Mouse (Mus musculus) olfactory bulb, adult 2 months (tissue): ENCODE data around the gene Rgs5. TPM values are rescaled to one million over a fixed set of nuclear protein-coding genes. Genes with fewer than 3 reads are reported as not detected.

ENCODE experiments used
- H3K27ac ChIP-seq: fragments of 200-500 bp; 2 replicates; pipeline ENCODE4 v1.5.1; 2012; ENCODE audit warnings: low read depth, low read length; ENCODE audit not compliant: insufficient read depth
- H3K4me1 ChIP-seq: fragments of 200-500 bp; 2 replicates; pipeline ENCODE4 v1.6.1; 2012; ENCODE audit warnings: low read length; ENCODE audit not compliant: control insufficient read depth, insufficient read depth
- H3K4me3 ChIP-seq: fragments of 200-500 bp; 2 replicates; pipeline ENCODE4 v1.5.1; 2012; ENCODE audit warnings: mild to moderate bottlenecking, low read depth, low read length, moderate library complexity; ENCODE audit not compliant: insufficient read depth
- CTCF ChIP-seq: fragments of 200-500 bp; IDR thresholded peaks from 2 replicates; pipeline ENCODE4 v1.5.1; 2012; ENCODE audit warnings: low read depth, mild to moderate bottlenecking, low read length, moderate library complexity; ENCODE audit not compliant: insufficient read depth
- POLR2A ChIP-seq: fragments of 200-500 bp; IDR thresholded peaks from 2 replicates; pipeline ENCODE4 v1.6.1; 2012; ENCODE audit warnings: mild to moderate bottlenecking, low read depth, low read length, moderate library complexity; ENCODE audit not compliant: insufficient read depth
- WGBS: fragments of 180-500 bp; shearing (Covaris S2); methylation state at CpG from one replicate; pipeline ENCODE4 v1.1.7; 2018; 5-methylcytosine and 5-hydroxymethylcytosine counted together
- polyA plus RNA-seq: library from polyadenylated mRNA; stranded (reverse); fragments of >200 nt; gene quantifications from 2 replicates; pipeline ENCODE4 v1.2.4, GENCODE M21; 2012; ENCODE audit warnings: low replicate concordance; ENCODE audit not compliant: missing spikeins, insufficient read depth, insufficient read length

Rgs5 gene
- 112 TPM in 1 of 2 replicates, not detected in the other for polyA plus RNA-seq

GRCm38 (mm10) chr1:169655256-169655655 lies at the start of gene Rgs5:
Rgs5 (plus strand) TSS chr1:169655501.
- Histone ChIP-seq H3K4me1 (peaks cover 5% of the 10 kb centered on the region), H3K4me3 (no peak within 1 kb of the TSS; the same call in 1 of the 2 replicates), H3K27ac (no peak within 1 kb of the TSS)
- TF ChIP-seq CTCF (no peak), POLR2A (no peak)
- 14% methylated on average over 8 of the region's 8 CpGs for WGBS

- no peak overlapping the region for H3K4me3 ChIP-seq
- 75% methylated on average over 3 of the region's 3 CpGs for WGBS
- H3K27ac ChIP-seq: no peak overlapping the region
- H3K4me1 ChIP-seq: no peaks in the 10 kb centered on the region
- TF ChIP-seq CTCF (no peak), POLR2A (no peak)
These were observed 49.1 kb upstream of the Rgs5 start for GRCm38 (mm10) chr1:169606164-169606563.

GRCm38 (mm10) chr1:169629738-169630137 lies 25.6 kb upstream of the Rgs5 start:
- no peak for TF ChIP-seq POLR2A
- no peak for TF ChIP-seq CTCF
- Histone ChIP-seq H3K27ac (no peak overlapping the region), H3K4me3 (no peak overlapping the region), H3K4me1 (no peaks in the 10 kb centered on the region)
- 58% methylated on average over 7 of the region's 7 CpGs for WGBS

GRCm38 (mm10) chr1:169637251-169637750 lies 18.0 kb upstream of the Rgs5 start:
- no peaks in the 10 kb centered on the region for H3K4me1 ChIP-seq
- 71% methylated on average over 14 of the region's 14 CpGs for WGBS
- no peak for TF ChIP-seq CTCF
- no peak for TF ChIP-seq POLR2A
- H3K4me3 ChIP-seq: no peak overlapping the region
- H3K27ac ChIP-seq: no peak overlapping the region

GRCm38 (mm10) chr1:169644884-169645653 lies 10.2 kb upstream of the Rgs5 start:
- 51% methylated on average over 5 of the region's 7 CpGs for WGBS
- H3K27ac ChIP-seq: no peak overlapping the region
- H3K4me3 ChIP-seq: no peak overlapping the region
- TF ChIP-seq POLR2A: no peak
- TF ChIP-seq CTCF: no peak
- H3K4me1 ChIP-seq: no peaks in the 10 kb centered on the region

- Histone ChIP-seq H3K4me3 (no peak overlapping the region), H3K4me1 (peaks cover 5% of the 10 kb centered on the region), H3K27ac (no peak overlapping the region)
- TF ChIP-seq CTCF (no peak), POLR2A (no peak)
- WGBS: 24% methylated on average over 4 of the region's 4 CpGs
These were observed 4.2 kb downstream of the Rgs5 start for GRCm38 (mm10) chr1:169659479-169659878.

- Histone ChIP-seq H3K4me1 (no peaks in the 10 kb centered on the region), H3K4me3 (no peak overlapping the region), H3K27ac (no peak overlapping the region)
- WGBS: 75% methylated on average over 4 of the region's 4 CpGs
- TF ChIP-seq POLR2A (no peak), CTCF (no peak)
These were observed 12.0 kb downstream of the Rgs5 start for GRCm38 (mm10) chr1:169667328-169667727.

GRCm38 (mm10) chr1:169670705-169671104 lies 15.4 kb downstream of the Rgs5 start:
- Histone ChIP-seq H3K4me3 (no peak overlapping the region), H3K27ac (no peak overlapping the region), H3K4me1 (no peaks in the 10 kb centered on the region)
- WGBS: 30% methylated on average over 1 of the region's 1 CpGs
- TF ChIP-seq POLR2A (no peak), CTCF (no peak)

- no peak for TF ChIP-seq POLR2A
- TF ChIP-seq CTCF: no peak
- Histone ChIP-seq H3K27ac (no peak overlapping the region), H3K4me1 (no peaks in the 10 kb centered on the region), H3K4me3 (no peak overlapping the region)
- WGBS: 52% methylated on average over 2 of the region's 2 CpGs
These were observed 16.5 kb downstream of the Rgs5 start for GRCm38 (mm10) chr1:169671801-169672200.

GRCm38 (mm10) chr1:169672272-169672671 lies 17.0 kb downstream of the Rgs5 start:
- Histone ChIP-seq H3K4me1 (no peaks in the 10 kb centered on the region), H3K27ac (no peak overlapping the region), H3K4me3 (no peak overlapping the region)
- 51% methylated on average over 4 of the region's 4 CpGs for WGBS
- TF ChIP-seq CTCF (no peak), POLR2A (no peak)
